9 mouse cellular contexts compared by ENCODE assay signal in genomic region chr11:3336602-3337001, GRCm38 (mm10). TPM values are rescaled to one million over a fixed set of nuclear protein-coding genes. Genes with fewer than 3 reads are reported as not detected.
A peak's percentile ranks its signal among the peaks of the same experiment; 100 is the strongest.
DNase-seq lines count a peak whose midpoint lies in the region; ATAC-seq and TF ChIP-seq lines count a peak whose summit lies in the region.
"Had no signal": no experiment of that assay in that cellular context is flagged by ENCODE, and none has a peak within 500 bp of the region (broad histone marks: within the 10 kb centered on the region; RNA-seq: fewer than 3 reads in every experiment).

No protein-coding gene starts in this region.

- no peaks in the 10 kb centered on the region for H3K9me3 ChIP-seq in heart, embryonic 13.5 days
- no peaks in the 10 kb centered on the region for H3K9me3 ChIP-seq in hindbrain, embryonic 13.5 days
- H3K9me3 ChIP-seq in intestine, embryonic 16.5 days (ENCODE audit: control insufficient read depth, low read length), result no peaks in the 10 kb centered on the region
- H3K9me3 ChIP-seq: forebrain, embryonic 12.5 days had no signal

- no peaks in the 10 kb centered on the region for H3K27me3 ChIP-seq in heart, embryonic 13.5 days (replicated peaks)
- H3K27me3 ChIP-seq in testis, adult 2 months (ENCODE audit: control insufficient read depth, insufficient read depth, low read length), result no peaks in the 10 kb centered on the region
- peaks cover 13% of the 10 kb centered on the region for H3K27me3 ChIP-seq in hindbrain, embryonic 13.5 days
- no peaks in the 10 kb centered on the region for H3K27me3 ChIP-seq in splenic B cell, adult 2 months (ENCODE audit: control insufficient read depth, insufficient read depth, low read length, poor library complexity, severe bottlenecking)
- H3K27me3 ChIP-seq in intestine, embryonic 16.5 days (replicated peaks; ENCODE audit: control insufficient read depth, insufficient read depth, low read length), result no peaks in the 10 kb centered on the region

- no peak overlapping the region for H3K4me3 ChIP-seq in heart, embryonic 13.5 days
- H3K4me3 ChIP-seq in testis, adult 2 months (ENCODE audit: control insufficient read depth, low read depth, low read length), result peak overlapping the region; percentile 2; the same call in 1 of the 2 replicates
- no peak overlapping the region for H3K4me3 ChIP-seq in hindbrain, embryonic 13.5 days
- H3K4me3 ChIP-seq in intestine, embryonic 16.5 days (ENCODE audit: low read length), result no peak overlapping the region
- H3K4me3 ChIP-seq: forebrain, embryonic 12.5 days had no signal

- peaks cover 54% of the 10 kb centered on the region for H3K4me1 ChIP-seq in heart, embryonic 13.5 days
- H3K4me1 ChIP-seq in testis, adult 2 months (ENCODE audit: control insufficient read depth, insufficient read depth, low read length), result peaks cover 11% of the 10 kb centered on the region
- H3K4me1 ChIP-seq in hindbrain, embryonic 13.5 days (replicated peaks), result peaks cover 48% of the 10 kb centered on the region
- H3K4me1 ChIP-seq in intestine, embryonic 16.5 days (ENCODE audit: control insufficient read depth, insufficient read depth, low read length), result peaks cover 38% of the 10 kb centered on the region

- WGBS in heart, embryonic 13.5 days, result 65% methylated on average over 3 of the region's 3 CpGs
- 79% methylated on average over 3 of the region's 3 CpGs for WGBS in hindbrain, embryonic 13.5 days
- WGBS in intestine, embryonic 16.5 days, result 82% methylated on average over 3 of the region's 3 CpGs

- TF ChIP-seq POLR2A in testis, adult 2 months (IDR thresholded peaks at IDR 0.05; ENCODE audit: control insufficient read depth, low read depth, low read length), result no peak

- no peak for ATAC-seq in heart, embryonic 13.5 days (ENCODE audit: extremely low read depth, insufficient number of reproducible peaks, low FRiP score, low TSS enrichment)
- ATAC-seq in hindbrain, embryonic 13.5 days (ENCODE audit: low FRiP score), result no peak
- ATAC-seq in intestine, embryonic 16.5 days, result no peak

- peaks cover 22% of the 10 kb centered on the region for H3K36me3 ChIP-seq in heart, embryonic 13.5 days
- peaks cover 6% of the 10 kb centered on the region for H3K36me3 ChIP-seq in testis, adult 2 months (ENCODE audit: control insufficient read depth, insufficient read depth, low read length)
- H3K36me3 ChIP-seq in hindbrain, embryonic 13.5 days, result peaks cover 23% of the 10 kb centered on the region
- H3K36me3 ChIP-seq in splenic B cell, adult 2 months (ENCODE audit: control insufficient read depth, insufficient read depth, low read length, poor library complexity, severe bottlenecking), result peaks cover 7% of the 10 kb centered on the region
- no peaks in the 10 kb centered on the region for H3K36me3 ChIP-seq in intestine, embryonic 16.5 days (ENCODE audit: control insufficient read depth, insufficient read depth, low read length)

- TF ChIP-seq CTCF in testis, adult 2 months (IDR thresholded peaks at IDR 0.05; ENCODE audit: control insufficient read depth, insufficient read depth, insufficient replicate concordance, low read depth, low read length), result no peak

- DNase-seq in heart, postnatal 10 days, result no peak
- DNase-seq in testis, postnatal 10 days (ENCODE audit: low spot score), result no peak
- DNase-seq in splenic B cell, adult 2 months (ENCODE audit: low read depth, low spot score), result peak; percentile 20
- DNase-seq: layer of hippocampus, adult 9-11 months had no signal

- H3K4me2 ChIP-seq in heart, embryonic 13.5 days, result no peak overlapping the region
- H3K4me2 ChIP-seq in hindbrain, embryonic 13.5 days, result no peak overlapping the region
- no peak overlapping the region for H3K4me2 ChIP-seq in intestine, embryonic 16.5 days (ENCODE audit: low read depth, low read length)

- intact Hi-C loops in heart, postnatal 10 days (cut with DNase I), result no loop called here

- peak overlapping the region; percentile 67; the same call in 1 of the 2 replicates for H3K9ac ChIP-seq in heart, embryonic 13.5 days
- H3K9ac ChIP-seq in hindbrain, embryonic 13.5 days, result no peak overlapping the region
- H3K9ac ChIP-seq in intestine, embryonic 16.5 days (ENCODE audit: low read depth, low read length), result no peak overlapping the region

- peak overlapping the region; percentile 88 for H3K27ac ChIP-seq in heart, embryonic 13.5 days (replicated peaks)
- peak overlapping the region; percentile 52 for H3K27ac ChIP-seq in testis, adult 2 months (ENCODE audit: control insufficient read depth, insufficient read depth, low read depth, low read length)
- 0 out of 2 replicates have a peak overlapping the region, but pooled peaks have one; percentile 82 for H3K27ac ChIP-seq in hindbrain, embryonic 13.5 days
- H3K27ac ChIP-seq in intestine, embryonic 16.5 days (ENCODE audit: low read length), result no peak overlapping the region

RNA-seq across cellular contexts. Expression of gene Pik3ip1, which starts 6.4 kb away (rescaled TPM):
- polyA plus RNA-seq in heart, embryonic 13.5 days (2015; fragmentation: Nextera tagmentation; extraction: Ambion mirVana), result 19.0 and 25.9 TPM in 2 replicates
- total RNA-seq in heart, postnatal 10 days (2021), result 10 to 100 TPM; 25.2 to 31.0 TPM
- 146 and 160 TPM in 2 replicates for polyA plus RNA-seq in testis, adult 2 months (2012; rRNA removed)
- 25.4 and 25.5 TPM in 2 replicates for polyA plus RNA-seq in hindbrain, embryonic 13.5 days (2015; fragmentation: Nextera tagmentation; extraction: Ambion mirVana)
- polyA plus RNA-seq in intestine, embryonic 16.5 days (2015; fragmentation: Nextera tagmentation; extraction: Ambion mirVana), result 7.3 and 8.8 TPM in 2 replicates

RNA-seq across cellular contexts. Expression of gene Patz1, which starts 47.9 kb away (rescaled TPM):
- 22.7 and 24.4 TPM in 2 replicates for polyA plus RNA-seq in heart, embryonic 13.5 days (2015; fragmentation: Nextera tagmentation; extraction: Ambion mirVana)
- total RNA-seq in heart, postnatal 10 days (2021), result 10 to 100 TPM; 34.9 to 38.5 TPM
- 4.9 and 5.8 TPM in 2 replicates for polyA plus RNA-seq in testis, adult 2 months (2012; rRNA removed)
- 69.6 TPM in 2 replicates for polyA plus RNA-seq in hindbrain, embryonic 13.5 days (2015; fragmentation: Nextera tagmentation; extraction: Ambion mirVana)
- 20.9 and 22.1 TPM in 2 replicates for polyA plus RNA-seq in intestine, embryonic 16.5 days (2015; fragmentation: Nextera tagmentation; extraction: Ambion mirVana)
